Mouse (Mus musculus): Measurements from ENCODE around the gene Det1.

Gene Det1

DNA sequence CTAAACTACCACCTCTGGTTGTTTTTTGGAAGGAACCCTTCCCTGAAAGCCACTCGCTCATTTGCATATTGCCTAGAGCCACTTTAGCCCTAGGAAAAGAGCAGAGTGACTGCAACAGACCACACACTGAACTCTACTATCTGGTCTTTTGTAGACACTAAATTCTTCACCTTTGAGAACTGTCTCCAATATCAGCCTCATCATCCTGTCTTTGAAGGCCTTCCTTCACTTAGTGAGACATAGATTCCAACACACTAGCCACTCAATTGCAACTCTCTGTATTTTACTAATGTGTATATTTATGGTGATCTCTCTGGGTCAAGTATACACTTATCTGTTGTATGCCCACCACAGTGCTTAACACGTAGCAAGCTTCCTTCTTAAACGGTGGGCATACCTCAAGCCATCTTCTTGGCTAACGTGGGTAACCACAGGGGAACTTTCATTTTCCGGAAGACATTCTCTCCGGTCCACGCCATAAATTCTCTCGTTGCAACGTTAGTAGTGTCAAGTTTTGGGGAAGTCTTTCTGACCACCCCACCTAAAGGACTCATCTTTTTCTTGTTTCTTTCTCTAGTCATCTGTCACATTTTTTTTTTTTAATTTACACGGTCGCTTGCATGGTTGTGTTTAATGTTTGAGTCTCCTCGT, 872 bp downstream of the Det1 start:
- no peak for DNase-seq

DNA sequence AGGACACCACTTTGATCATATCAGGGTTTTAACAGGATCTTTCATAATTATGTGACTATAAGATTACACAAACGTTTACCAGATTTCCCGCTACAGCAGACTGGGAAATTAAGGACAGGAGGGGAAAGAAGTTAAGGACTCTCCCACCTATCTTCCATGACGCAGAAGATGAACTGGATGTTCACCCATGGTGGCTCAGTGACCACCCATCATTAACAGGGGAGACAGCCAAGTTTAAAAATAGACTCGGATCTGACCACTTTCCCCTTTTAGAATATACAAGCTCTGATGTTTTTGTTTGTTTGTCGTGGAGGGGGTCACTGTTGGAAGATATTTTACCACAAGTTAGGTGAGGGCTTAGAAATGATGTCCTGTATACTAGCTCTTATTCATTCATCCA, 5.5 kb downstream of the Det1 start:
- DNase-seq = no peak

DNA sequence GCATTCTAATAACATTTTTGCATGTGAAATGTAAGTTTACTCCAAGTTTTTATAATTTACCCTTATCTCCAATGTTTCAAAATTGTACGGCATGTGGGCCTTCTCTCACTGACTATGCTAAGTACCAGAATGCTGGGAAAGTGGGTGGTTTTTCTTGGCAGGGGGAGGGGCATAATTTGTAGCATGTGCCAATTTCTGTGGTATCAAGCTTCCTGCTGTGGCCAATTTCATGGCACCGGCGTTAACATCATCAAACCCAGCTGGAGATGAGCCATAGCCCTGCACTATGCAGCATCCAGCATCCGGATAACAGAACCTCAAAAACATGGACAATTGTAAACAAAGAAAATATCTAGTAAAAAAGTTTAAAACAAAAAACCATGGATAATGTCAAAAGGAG, 9.8 kb downstream of the Det1 start:
- DNase-seq = peak in 1 of 2 experiments; percentile 10

DNA sequence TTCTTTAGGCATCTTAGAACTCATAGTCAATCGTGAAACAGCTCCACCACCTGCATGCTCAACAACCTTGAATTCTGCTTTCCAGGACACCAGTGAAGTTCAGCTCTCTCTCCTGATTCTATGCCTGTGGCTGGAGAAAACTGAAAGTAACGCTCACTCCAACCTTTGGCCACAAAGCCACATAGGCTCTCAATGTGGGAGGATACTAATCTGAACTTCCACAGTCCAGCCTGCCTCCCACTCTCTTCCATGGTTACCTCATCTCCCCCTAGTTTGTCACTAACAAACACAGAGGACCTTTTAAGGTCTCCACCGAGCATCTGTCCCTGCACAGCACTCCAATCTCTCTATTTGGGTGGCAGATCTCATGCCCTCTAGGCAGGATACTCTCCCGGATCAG, 11.4 kb downstream of the Det1 start:
- no peak for DNase-seq

DNA sequence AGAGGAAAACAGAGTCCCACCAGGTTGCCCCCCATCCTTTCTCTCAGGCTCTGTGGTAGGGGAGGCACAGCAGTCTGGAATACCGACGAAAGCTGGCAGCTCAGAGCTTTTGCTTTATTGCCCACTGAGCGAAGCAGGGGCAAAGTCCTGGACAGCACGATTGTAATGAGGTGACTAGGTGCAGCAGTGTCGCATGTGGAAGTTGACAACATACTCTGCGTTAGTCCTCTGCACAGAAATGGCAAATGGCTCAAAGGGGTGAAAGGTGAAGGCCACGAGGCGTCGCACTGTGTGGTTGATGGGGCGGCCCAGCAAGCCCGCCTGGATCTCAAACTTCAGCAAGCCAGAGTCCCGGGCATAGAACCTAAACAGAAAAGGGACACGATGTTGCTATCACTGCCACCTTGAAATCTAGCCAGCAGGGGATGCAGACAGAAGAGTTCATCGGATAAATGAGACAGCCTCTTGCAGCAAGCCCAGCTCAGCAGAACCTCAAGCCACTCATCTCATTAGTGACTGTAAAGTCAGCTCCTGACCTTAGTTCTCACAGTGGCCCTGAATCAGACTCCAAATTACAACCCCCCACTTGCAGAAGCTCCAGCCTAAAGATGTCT, 19.2 kb downstream of the Det1 start:
- no peak for DNase-seq

DNA sequence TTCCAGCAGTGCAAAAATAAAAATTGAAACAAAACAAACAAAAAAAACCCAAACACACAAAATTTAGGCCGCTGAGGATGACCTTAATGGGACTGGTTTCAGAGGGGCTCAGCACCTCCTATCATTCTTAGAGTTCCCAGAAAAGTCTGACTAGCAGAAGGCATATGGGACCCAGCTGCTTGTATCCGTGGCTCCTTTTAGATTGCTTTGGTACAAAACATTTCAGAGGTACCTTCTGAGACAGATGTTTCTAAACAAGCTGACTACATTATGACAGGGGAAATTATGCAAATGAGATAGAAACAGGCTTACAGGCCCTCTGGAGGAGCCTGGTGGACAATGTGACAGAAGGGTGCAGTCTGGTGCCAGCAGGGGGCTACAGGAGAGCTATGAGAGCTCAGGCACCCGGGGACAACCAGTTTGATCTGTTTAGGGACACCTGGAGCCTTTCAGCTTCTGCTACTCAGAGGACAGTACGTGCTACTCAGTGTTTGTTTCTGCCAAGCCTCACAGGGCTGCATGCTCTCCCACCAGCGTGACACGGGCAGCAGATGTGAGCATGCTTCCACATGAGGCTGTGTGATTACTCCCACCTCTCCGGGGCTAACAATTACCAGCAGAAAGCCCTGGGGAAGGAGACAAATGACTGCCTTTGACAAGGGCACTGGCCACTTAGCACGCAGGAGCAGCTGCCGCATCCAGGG, 20.2 kb downstream of the Det1 start:
- no peak for DNase-seq

DNA sequence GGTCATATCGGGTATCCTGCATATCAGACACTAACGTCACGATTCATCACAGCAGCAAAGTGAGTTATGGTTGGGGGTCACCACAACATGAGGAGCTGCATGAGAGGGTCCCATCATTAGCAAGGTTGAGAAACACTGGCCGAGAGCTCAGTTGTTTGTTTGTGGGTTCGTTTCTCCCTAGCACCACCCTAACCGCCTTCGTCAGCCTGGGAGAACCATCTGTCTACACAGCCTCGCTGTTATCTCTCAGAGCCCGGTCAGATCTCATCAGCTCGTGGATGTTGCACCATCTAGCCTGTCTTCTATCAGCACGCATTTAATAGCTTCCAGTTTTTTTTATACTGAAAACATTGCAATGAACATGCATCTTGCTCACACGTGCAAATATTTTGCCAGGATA, 28.7 kb downstream of the Det1 start:
- DNase-seq = no peak

DNA sequence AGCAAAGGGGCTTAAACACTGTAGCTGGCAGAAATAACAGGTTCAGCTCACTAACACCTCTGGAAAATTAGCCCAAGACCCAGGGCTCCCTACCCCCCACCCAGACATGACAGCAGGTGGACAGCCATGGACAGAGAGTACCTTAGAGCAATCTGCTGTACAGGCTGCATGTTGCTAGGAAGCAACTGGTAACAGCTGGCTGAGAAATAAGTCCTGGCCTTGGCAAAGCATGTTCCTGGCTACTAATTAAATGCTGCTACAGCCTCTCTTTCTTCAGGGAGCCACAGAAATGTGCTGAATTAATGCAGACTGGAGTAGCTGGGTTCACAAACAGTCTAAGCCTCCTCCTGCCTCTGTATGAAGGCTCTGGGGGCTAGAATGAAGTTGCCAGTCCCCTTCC, 32.3 kb downstream of the Det1 start:
- DNase-seq = no peak

DNA sequence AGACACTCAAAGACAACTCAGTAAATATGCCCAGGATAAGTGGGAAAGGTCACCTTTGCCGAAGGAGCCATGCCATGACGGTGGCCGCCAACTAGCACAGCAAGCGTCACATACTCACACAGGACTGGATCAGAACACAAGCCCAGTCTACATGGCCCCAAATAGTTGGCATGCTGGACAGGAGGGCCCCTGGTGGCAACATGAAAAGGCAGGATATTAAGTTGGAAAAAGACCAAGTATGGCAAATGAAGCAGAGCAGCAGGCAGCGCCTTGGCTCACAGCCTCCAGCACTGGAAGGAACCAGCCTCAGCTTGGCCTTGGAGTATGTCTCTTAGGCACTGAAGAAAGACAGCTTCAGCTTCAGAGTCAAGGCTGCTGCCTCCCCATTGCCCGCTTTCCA, 33.3 kb downstream of the Det1 start:
- DNase-seq = peak; percentile 71 to 75

DNA sequence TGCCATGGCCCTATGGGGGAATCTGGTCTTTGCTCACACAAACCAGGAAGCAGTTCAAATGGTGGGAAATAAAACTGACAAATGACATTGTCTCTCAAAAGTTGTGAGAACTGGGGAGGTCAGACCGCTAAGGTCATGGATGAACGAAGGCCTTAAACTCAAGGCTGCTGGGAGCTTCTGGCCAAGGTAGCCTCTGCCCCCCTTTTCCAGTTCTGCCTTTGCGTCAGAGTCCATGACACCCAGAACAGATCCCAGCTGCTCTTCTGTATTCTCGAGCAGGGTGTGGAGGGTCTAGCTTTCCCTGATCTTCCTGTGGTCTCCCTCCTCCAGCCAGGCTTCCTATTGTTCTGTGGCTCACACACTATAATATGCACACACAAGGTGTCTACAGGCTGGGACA, 39.9 kb downstream of the Det1 start:
- no peak for DNase-seq

DNA sequence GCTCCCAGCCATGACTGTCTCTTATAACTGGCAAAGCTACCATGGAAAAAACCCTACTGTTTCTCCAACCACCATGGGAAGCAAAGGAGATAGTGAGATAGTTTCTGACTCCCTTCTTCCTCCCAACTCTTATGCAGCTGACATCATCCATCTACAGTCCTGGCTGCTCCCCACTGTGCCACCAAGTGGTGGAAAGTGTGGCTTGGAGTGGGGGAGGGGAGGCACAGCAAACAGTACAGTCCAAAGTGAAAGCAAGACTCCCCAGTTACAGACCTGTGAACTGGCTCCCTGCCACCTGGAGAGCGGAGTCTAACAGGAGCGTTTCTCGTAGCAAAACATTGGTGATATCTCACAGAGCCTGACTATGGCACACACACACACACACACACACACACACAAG, 43.2 kb downstream of the Det1 start:
- DNase-seq = peak in 1 of 2 experiments; percentile 24

DNA sequence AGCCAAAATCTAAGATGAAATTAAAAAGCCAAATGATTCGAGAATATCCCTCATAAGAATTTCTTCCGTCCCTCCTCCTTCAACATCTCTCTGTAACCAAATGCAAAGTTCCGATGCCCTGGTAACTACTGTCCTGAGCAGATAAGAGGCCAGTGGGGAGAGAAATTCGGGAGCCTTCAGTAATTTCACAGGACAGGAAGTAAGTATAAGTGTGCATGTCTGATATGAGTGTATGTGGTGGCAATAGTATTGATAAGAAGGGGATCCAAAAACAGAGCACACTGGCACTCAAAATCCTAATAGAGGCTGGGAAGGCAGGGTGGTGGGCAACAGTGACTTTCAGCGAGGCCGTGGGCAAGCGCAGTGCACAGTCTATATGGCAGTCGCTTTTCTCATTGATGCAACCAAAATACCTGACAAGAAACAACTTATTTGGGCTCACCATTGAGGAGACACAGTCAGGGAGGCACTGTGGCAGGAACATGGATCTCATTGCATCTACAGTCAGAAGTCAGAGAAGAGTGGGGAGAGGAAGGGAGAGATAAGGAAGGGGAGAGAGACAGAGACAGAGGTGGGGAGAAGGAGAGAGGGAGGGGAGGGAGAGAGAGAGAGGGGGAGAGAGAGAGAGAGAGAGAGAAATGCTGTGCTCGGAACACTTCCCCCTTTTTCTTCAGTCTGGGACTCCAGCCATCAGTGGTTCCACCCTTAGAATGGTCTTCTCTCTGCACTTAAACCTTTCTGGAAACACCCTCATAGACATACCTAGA, 47.1 kb downstream of the Det1 start:
- DNase-seq = no peak

DNA sequence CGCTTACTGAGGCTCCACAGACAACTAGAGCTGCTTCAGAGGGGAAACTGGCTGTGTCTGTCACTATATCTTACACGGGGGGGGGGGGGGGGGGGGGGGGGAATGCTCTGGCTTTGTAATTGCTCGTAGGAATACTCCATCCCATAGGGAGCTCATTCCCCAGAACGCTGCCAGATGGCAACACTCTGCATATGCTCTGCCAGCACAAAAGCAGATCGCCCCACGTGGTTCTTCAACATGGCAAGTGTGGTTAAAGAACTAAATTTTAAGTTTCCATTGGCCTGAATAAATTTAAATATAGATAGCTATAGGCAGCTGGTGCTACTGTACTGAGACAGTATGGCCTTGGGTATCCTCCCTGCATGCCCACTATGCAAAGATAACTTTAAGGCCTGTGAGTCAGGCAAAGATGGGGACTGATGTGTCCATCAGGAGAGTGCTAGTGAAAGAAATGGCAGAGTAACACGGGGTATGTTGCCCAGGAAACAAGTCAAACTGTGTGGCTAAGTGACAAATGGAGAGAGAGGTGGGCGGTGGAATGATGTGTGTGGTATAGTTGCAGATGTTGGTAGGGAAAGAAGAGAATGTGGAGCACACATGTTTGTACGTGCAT, 49.1 kb downstream of the Det1 start:
- peak; percentile 68 to 72 for DNase-seq

DNA sequence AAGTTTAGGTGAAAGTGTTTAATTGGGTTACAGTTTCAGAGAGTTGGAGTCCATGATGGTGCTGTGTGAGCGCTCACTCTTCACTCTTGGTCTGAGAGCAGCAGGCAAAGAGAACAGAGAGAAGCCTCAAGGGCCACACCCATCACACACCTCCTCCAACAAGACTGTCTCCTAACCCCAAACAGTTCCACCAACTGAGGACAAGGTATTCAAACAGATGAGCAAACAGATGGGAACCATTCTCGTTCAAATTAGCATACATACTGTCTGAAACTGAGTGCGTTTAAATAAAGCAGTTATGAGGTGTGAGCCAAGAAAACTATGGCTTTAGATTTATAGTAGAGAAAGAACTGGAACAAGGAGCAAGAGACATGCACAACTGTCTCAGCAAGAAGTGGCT, 50.4 kb downstream of the Det1 start:
- no peak for DNase-seq

DNA sequence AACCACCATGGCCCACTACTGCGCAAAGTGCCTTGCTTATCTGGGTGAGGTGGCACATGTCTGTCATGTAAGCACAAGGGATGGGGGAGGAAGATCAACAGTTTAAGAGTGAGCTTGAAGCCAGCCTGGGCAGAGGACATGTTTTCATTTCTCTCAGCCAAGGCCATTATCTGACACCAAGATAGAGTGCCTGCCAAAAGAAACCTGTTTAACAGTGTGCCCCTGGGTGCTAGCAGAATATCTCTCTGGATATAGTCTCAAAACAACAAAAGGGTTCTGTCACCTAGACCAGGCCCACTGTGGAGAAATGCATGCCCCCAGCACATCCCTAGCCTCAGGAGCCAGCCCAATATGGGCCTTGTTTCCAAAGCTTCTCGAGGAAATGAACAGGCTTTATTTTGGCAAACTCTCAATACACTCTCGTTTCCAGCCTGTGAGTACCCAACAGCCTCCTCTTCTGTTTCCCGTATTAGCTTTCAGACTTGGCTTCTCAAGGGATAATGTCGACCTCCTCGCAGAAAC, 52.4 kb downstream of the Det1 start:
- DNase-seq = no peak

DNA sequence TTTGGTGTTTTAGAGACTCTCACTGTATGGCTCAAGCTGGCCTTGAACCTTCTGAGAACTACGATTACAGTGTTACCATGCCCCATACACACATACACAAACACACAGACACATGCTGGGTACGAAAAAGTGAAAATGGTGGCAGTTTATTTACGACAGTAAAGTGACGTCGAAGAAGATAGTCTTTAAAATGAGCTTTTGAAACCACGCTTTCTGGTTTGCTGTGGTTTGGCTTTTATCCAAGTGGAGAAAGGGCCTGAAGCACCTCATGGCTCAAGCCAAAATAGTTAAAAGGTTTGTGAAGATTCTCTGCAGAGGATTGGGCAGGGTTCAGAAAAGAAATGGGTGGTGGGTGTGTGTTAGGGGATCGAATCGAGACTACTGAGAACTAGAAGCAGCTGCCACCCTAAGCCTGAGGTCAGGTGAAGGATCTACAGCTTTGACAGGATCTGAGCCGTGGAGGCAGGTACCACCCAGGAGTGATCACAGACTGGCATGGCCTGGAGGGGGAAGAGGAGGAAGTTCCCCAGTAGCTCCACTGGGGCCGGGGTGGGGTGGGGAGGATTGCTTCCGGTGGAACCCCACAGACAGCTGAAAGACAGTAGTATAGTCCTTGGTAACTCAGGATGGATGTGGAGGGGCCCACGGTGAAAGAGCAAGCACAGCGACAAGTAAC, 53.0 kb downstream of the Det1 start:
- DNase-seq = no peak

DNA sequence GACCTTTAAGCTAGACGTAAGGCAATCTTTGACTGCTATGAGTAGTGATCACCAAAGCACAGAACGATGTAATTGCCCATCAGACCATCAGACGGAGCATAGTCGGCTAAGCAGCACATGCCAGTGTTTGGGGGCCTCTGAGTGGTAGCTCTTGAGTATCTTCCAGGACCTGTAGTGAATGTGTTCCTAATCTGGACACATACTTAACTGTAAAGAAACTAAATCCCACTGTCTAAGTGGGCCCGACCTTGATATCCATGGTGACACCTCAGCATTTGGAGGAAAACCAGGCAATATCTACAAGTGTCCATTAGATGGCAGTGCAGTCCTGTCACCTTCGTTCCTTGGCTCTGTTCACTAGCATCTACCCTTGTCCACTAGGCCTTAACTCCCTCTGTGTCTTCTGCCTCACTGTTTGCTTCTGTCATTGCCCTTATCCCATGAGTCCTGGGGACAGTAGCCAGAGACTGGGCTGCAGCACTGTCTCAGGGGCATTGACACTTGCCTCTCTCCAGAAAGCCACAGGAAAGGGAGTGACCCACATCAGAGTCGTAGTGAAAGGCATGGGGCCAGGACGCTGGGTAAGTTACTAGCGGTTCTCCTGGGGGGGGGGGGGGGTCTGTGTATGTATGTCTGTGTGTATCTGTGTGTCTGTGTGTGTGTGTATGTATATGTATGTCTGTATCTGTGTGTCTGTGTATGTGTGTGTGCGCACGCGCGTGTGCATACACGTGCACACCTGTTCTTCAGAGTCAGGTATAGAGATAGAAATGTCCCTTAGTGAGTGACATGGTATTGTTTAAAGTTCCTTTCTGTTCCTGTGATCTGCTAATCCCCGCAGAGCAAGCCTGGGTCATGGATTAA, 55.5 kb downstream of the Det1 start:
- DNase-seq = peak; percentile 74 to 84

DNA sequence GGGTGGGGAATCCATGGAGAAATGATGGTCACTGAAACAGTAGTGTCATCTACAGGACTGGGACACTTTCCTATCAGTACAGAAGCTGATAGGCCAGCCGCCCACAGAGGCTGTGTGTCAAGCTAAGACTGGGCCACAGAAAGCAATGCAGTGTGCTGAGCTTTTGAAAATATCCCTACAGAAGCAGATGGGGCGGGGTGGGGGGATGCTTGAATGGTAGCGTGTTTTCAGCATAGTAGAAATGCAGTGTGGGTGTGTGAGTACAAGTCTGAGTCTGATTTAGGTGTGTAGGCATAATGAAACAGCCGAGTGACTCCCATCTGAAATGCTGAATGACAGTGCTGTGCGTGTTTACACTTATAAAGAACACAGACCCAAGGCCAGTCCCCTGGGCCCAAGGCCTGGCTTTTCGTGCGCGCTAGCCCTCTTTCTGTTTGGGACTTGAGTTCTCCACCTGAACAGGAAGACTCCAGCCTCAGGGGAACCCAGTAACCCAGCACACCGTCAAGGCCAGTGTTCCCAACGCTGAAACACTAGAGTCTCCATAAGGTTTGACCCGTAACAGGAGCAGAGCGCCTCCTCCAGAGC, 59.2 kb downstream of the Det1 start:
- no peak for DNase-seq

DNA sequence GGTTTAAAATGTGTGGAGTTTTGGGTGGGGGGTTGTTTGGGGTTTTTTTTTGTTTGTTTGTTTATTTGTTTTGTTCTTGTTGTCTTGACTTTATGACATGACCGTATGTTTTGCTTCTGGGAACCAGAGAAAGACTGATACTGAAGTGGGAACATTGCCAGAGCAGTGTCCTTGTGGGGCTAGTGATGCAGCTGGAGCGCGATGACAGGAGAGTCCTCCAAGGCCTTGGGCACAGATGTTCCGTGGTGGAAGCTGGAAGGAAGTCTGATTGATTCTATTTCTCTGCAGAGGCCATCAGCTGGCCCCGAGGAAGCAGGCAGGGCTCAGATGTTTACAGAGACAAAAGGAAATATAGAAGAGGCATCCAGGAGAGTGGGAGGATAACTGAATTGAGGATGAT, 61.2 kb downstream of the Det1 start:
- no peak for DNase-seq

DNA sequence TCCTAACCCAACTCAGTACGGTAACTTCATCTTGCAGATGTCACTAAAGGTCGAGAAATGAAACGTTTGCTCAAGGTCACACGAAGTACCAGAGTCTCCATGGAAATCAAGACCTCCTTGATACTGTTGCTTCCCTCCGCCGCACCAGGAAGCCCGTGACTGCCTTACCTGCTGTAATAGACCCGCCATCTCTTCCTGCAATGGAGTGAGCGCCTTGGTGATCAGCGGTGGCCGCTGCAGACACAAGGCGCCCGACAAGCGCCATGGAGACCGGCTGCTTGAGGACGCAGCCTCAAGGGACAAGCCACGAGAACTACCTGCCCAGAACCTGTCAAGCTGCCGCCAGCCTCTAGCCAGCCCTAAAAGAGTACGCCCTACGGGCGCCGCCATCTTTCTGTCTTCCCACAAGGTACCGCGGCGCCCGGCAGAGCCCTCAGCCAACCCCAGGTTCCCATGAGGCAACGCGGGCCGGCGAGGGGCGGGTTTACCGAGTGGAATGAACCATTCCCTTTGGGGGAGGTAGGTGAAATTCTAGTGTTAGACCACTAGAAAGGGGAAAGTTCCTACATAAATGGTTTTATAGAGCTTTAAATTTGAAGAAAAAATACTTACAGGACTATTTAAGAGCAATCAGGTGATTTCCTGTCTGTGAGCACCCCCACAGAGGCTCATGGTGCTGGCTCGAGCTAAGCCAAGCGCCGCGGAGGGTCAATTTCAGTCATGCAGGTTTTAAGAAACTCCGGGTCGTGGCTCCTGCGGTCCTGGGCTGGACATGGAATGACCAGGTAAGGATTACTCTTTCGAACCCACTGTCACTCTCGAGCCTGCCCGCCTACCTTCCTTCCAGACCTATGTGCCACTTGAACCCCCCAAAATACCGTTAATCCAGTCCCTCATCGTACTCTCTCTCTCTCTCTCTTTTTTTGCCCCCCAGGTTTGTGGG, 64.2 kb downstream of the Det1 start, which contains the start of the genes Mrps11 and Mrpl46:
Gene Mrps11 (plus strand): TSS at position 481 of the 943 bp plus-strand sequence.
Gene Mrpl46 (minus strand): TSS at position 893 of the 943 bp plus-strand sequence.
- peak; percentile 94 to 96 for DNase-seq
